Mouse (Mus musculus) G1E-ER4 (cell line): ENCODE results near the gene Tpd52l1. TPM values are rescaled to one million over a fixed set of nuclear protein-coding genes. Genes with fewer than 3 reads are reported as not detected.

Experiments
- GATA1 ChIP-seq: IDR thresholded peaks from one replicate; pipeline ENCODE4 v1.8.0; 2012; ENCODE audit warnings: low read length, inconsistent platforms
- polyA plus RNA-seq: library from polyadenylated mRNA; stranded (reverse); fragments of >175 nt; gene quantifications from 2 replicates; pipeline ENCODE4 v1.2.3, GENCODE M21; 2012

Tpd52l1 gene
- not detected in 2 replicates for polyA plus RNA-seq

- no peak for TF ChIP-seq GATA1
Observed at GRCm38 (mm10) chr10:31445291-31446124, at the start of gene Tpd52l1. Gene Tpd52l1, minus strand, starts transcription at chr10:31445958.

DNA sequence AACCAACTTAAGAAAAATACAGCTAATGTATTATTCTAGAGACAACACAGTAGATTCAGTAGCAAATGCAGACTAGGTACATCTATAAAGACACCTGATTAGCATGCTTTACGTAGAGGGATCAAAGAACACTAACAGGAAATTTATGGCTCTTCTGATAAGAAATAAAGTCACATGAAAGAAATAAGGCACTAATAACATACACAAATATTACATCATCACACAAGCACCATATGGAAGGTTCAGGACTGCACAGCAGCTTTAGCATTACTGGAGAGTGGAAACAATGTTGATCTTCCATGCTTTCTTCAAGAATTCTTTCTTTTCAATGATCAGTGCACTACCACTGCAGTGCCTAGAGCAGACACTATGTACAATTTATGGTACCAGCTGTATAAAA is 48.5 kb upstream of the Tpd52l1 start:
- TF ChIP-seq GATA1: no peak

GRCm38 (mm10) chr10:31467043-31467898 is 21.5 kb upstream of the Tpd52l1 start:
- TF ChIP-seq GATA1: no peak

DNA sequence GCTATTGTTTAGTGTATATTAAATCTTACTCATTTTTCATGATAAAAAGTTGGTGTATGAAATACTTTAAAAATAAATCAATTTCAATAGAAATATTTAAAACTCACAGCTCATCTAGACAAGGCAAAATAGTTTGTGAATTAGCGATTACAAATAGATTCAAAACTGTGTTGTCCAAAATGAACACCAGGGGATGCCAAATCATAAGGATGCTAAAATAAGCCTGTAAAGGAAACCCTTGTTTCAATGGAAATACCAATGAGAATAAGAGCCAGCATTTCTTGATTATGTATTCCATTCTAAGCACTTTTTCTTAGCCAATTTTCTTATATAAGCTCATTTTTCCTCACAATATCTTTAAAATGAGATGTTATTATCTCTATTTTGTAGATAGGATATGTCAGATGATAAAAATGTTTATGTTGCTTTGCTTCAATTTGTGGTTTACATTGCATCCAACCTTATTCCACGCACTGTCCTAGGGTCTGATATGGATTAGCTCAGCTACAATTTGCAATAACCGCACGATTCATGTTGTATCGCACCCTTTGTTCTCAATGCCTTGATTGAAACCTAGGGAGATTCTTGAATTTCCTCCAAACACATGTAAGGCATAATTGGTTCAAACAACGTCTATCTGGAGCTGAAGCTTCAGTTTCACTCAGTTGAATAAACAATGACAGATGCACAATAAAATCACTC is 20.2 kb upstream of the Tpd52l1 start:
- no peak for TF ChIP-seq GATA1

DNA sequence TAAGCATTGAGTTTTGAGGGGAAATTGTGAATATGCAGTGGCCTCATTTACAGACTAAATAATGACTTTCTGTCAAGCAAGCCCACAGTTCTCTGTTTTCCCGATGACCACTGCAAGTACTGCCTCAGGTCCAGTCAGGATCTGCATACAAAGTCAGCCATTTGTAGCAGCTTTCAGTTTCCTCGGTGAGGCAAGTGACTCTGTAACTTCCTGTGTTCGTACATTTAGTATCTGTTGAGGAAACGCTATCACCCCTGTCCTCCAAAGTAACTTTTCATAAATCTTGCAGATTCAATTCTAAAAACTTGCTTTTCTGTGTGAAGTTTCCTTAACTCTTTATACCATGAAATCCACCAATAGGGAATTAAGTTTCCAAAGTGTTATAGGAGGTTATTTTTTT is 19.7 kb upstream of the Tpd52l1 start:
- no peak for TF ChIP-seq GATA1

GRCm38 (mm10) chr10:31463044-31463443 is 17.3 kb upstream of the Tpd52l1 start:
- no peak for TF ChIP-seq GATA1

GRCm38 (mm10) chr10:31456806-31457205 is 11.0 kb upstream of the Tpd52l1 start:
- TF ChIP-seq GATA1: no peak

DNA sequence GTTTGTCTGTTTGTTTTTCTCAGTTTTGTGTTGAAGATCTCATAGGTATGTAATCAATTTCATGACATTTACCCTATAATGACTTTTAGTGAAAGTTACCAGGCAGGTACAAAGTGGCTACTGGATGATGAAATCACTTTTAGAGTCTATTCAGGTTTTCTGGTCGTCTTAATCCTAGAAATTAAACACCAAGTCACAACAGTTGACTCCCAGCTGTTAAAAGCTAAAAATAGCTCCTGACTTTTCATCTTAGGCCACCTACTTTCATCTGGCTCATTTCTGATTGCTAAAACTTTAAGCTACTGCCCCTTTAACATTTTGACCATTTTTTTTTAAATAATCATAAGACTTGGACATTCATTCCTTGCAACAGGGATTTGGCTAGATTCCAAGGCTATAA is 1.3 kb upstream of the Tpd52l1 start:
- no peak for TF ChIP-seq GATA1

DNA sequence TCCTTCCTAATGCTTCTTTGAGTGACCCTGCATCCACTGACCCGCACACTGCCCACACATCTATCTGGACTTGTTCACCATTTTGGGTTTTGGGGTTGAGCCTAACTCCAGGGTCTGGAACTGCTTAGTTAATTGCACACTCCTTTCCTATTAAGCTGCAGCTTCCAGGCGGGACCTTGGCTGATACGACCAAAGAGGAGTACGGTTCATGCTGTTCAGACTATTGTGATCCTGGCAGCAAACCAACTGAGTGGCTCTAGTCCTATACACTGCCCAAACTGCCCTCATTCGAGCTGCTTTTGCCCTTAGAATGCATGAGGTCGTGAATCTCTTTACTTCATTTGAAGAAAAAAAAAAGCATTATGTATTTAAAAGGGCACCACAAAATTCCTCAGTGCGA is 1.6 kb downstream of the Tpd52l1 start:
- no peak for TF ChIP-seq GATA1

DNA sequence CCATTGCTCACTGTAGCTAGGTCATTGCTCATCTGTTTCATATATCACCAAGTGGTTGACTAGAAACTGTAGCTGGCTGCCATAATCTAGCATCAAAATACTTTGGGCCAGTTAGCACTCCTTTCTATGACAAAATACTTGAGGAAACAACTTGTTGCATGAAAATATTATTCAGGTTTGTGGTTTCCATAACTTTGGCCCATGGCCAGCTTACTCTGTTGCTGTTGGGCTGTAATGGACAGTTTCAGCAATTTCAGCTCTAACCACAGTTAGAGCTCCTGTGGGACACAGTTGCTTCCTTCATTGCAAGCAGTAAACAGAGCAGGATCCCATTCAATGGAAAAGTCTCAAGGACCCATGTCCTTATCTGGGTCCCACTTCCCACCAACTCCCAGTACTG is 4.3 kb downstream of the Tpd52l1 start:
- no peak for TF ChIP-seq GATA1

GRCm38 (mm10) chr10:31436047-31436446 is 9.7 kb downstream of the Tpd52l1 start:
- TF ChIP-seq GATA1: no peak

- no peak for TF ChIP-seq GATA1
Observed at GRCm38 (mm10) chr10:31417956-31418355, 27.8 kb downstream of the Tpd52l1 start.

DNA sequence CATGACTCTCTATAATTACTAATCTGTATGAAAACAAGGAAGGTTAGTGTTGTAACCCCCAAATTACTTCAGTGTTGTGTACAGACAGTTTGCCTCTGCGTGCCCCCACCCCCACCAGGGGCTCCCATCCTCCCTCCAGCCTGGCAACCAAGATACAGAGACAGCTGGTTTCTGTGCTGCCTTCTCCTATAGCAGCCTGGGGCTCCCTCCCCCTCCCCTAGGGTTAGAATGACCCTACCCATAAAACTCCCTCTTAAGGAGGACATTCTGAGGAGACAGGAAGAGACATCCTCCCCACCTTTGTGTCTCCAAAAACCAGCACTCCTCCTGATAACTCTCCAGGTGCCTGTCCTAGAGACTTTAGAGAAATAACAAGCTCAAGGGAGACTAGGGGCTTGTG is 52.8 kb downstream of the Tpd52l1 start:
- no peak for TF ChIP-seq GATA1

- TF ChIP-seq GATA1: no peak
Observed at GRCm38 (mm10) chr10:31390777-31391395, 54.9 kb downstream of the Tpd52l1 start.

DNA sequence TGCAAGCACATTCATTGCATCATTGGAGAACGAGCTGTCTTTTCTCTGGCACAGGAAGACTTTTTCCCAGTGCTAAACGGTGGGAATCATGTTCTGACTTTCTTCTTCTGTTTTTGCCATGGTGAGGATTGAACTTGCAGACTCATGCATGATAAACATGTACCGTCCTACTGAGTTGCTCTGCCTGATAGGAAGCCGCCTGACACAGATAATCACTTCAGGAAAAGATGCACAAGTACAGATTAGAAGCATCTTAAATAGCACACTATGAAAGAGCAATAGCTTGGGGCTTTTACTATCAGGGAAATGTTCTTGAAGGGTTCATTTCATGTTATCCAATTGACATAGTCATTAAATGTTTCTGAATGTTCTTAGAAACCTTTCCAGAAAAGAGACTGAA is 86.0 kb downstream of the Tpd52l1 start:
- TF ChIP-seq GATA1: no peak
